ENCODE assay signal across 28 mouse cellular contexts in the genomic region with DNA sequence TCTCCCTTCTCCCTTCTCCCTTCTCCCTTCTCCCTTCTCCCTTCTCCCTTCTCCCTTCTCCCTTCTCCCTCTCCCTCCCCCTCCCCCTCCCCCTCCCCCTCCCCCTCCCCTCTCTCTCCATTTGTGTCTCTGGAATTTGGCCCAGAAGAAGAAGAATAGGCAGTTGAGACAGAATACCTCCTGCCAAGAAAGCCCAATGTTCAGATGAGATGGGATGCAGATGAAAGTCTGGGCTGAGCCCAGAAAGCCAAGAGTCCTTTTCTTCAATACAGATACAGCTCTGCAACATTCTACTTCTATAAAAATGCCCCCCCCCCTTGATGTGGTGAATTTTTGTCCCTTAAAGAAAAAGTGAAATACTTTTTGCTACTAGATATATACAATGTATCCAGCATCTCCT.
DNase-seq lines count a peak whose midpoint lies in the region; ATAC-seq and TF ChIP-seq lines count a peak whose summit lies in the region.
"Had no signal": no experiment of that assay in that cellular context is flagged by ENCODE, and none has a peak within 500 bp of the region (broad histone marks: within the 10 kb centered on the region; RNA-seq: fewer than 3 reads in every experiment).

No protein-coding gene starts in this region.

- H3K9ac ChIP-seq in embryonic facial prominence, embryonic 14.5 days (ENCODE audit: low read depth, low read length) = no peak overlapping the region
- no peak overlapping the region for H3K9ac ChIP-seq in forebrain, embryonic 15.5 days (replicated peaks)
- H3K9ac ChIP-seq in forebrain, embryonic 16.5 days (replicated peaks; ENCODE audit: low read depth, low read length) = no peak overlapping the region
- H3K9ac ChIP-seq in hindbrain, postnatal 0 days (replicated peaks; ENCODE audit: low read length) = no peak overlapping the region
- no peak overlapping the region for H3K9ac ChIP-seq in hindbrain, embryonic 16.5 days (ENCODE audit: low read depth, low read length)
- no peak overlapping the region for H3K9ac ChIP-seq in midbrain, postnatal 0 days (replicated peaks; ENCODE audit: low read length, poor library complexity, severe bottlenecking)
- no peak overlapping the region for H3K9ac ChIP-seq in midbrain, embryonic 16.5 days (ENCODE audit: low read depth, low read length)
- H3K9ac ChIP-seq: embryonic facial prominence, embryonic 12.5 days; embryonic facial prominence, embryonic 15.5 days; forebrain, embryonic 13.5 days had no signal

- H3K4me2 ChIP-seq in embryonic facial prominence, embryonic 14.5 days (ENCODE audit: low read depth, low read length) = no peak overlapping the region
- H3K4me2 ChIP-seq in forebrain, embryonic 15.5 days (replicated peaks) = no peak overlapping the region
- H3K4me2 ChIP-seq in forebrain, embryonic 16.5 days (ENCODE audit: low read length) = no peak overlapping the region
- H3K4me2 ChIP-seq in hindbrain, postnatal 0 days (ENCODE audit: low read depth, low read length) = no peak overlapping the region
- H3K4me2 ChIP-seq in hindbrain, embryonic 16.5 days (ENCODE audit: low read length) = no peak overlapping the region
- H3K4me2 ChIP-seq in midbrain, postnatal 0 days (ENCODE audit: low read depth, low read length, poor library complexity, severe bottlenecking) = no peak overlapping the region
- H3K4me2 ChIP-seq in midbrain, embryonic 16.5 days (ENCODE audit: low read length) = no peak overlapping the region
- H3K4me2 ChIP-seq: embryonic facial prominence, embryonic 12.5 days; embryonic facial prominence, embryonic 15.5 days; forebrain, embryonic 13.5 days had no signal

- H3K4me3 ChIP-seq in embryonic facial prominence, embryonic 14.5 days (ENCODE audit: low read depth, low read length) = no peak overlapping the region
- H3K4me3 ChIP-seq in embryonic facial prominence, embryonic 10.5 days = no peak overlapping the region
- H3K4me3 ChIP-seq in forebrain, embryonic 15.5 days = no peak overlapping the region
- no peak overlapping the region for H3K4me3 ChIP-seq in forebrain, embryonic 16.5 days (replicated peaks; ENCODE audit: low read length)
- H3K4me3 ChIP-seq in hindbrain, postnatal 0 days (ENCODE audit: low read length) = no peak overlapping the region
- no peak overlapping the region for H3K4me3 ChIP-seq in hindbrain, embryonic 16.5 days (ENCODE audit: low read length)
- no peak overlapping the region for H3K4me3 ChIP-seq in midbrain, postnatal 0 days (ENCODE audit: low read depth, low read length)
- no peak overlapping the region for H3K4me3 ChIP-seq in midbrain, embryonic 16.5 days (ENCODE audit: low read depth, low read length)
- H3K4me3 ChIP-seq: embryonic facial prominence, embryonic 12.5 days; embryonic facial prominence, embryonic 15.5 days; erythroblast, embryonic 14.5 days; forebrain, embryonic 13.5 days had no signal

- no peak for ATAC-seq in embryonic facial prominence, embryonic 14.5 days (ENCODE audit: low read depth)
- no peak for ATAC-seq in forebrain, embryonic 15.5 days (replicated peaks)
- no peak for ATAC-seq in forebrain, embryonic 16.5 days
- no peak for ATAC-seq in hindbrain, postnatal 0 days
- ATAC-seq in hindbrain, embryonic 16.5 days = no peak
- no peak for ATAC-seq in midbrain, postnatal 0 days (ENCODE audit: low FRiP score)
- ATAC-seq in midbrain, embryonic 16.5 days = no peak
- ATAC-seq: activated CD4-positive, CD25-positive, alpha-beta regulatory T cell, adult 4 months; CD4-positive, CD25-positive, alpha-beta regulatory T cell, adult 4 months; forebrain, embryonic 13.5 days; Patski had no signal

- no peaks in the 10 kb centered on the region for H3K9me3 ChIP-seq in embryonic facial prominence, embryonic 14.5 days (ENCODE audit: control insufficient read depth, low read length)
- H3K9me3 ChIP-seq in embryonic facial prominence, embryonic 10.5 days = no peaks in the 10 kb centered on the region
- H3K9me3 ChIP-seq in forebrain, embryonic 15.5 days = no peaks in the 10 kb centered on the region
- H3K9me3 ChIP-seq in forebrain, embryonic 16.5 days (ENCODE audit: control insufficient read depth, low read length) = no peaks in the 10 kb centered on the region
- H3K9me3 ChIP-seq in hindbrain, postnatal 0 days (ENCODE audit: low read length) = no peaks in the 10 kb centered on the region
- H3K9me3 ChIP-seq in hindbrain, embryonic 16.5 days (ENCODE audit: control insufficient read depth, low read length) = no peaks in the 10 kb centered on the region
- no peaks in the 10 kb centered on the region for H3K9me3 ChIP-seq in midbrain, postnatal 0 days (ENCODE audit: low read length)
- no peaks in the 10 kb centered on the region; the same call in 1 of the 2 replicates for H3K9me3 ChIP-seq in midbrain, embryonic 16.5 days (replicated peaks; ENCODE audit: control insufficient read depth, low read length, poor library complexity, severe bottlenecking)
- H3K9me3 ChIP-seq: embryonic facial prominence, embryonic 12.5 days; embryonic facial prominence, embryonic 15.5 days; forebrain, embryonic 13.5 days; G1E had no signal

- peak; percentile 22 for DNase-seq in embryonic facial prominence, embryonic 14.5 days (ENCODE audit: low spot score)
- DNase-seq in embryonic facial prominence, embryonic 10.5 days (ENCODE audit: low spot score) = no peak
- peak; percentile 45 for DNase-seq in hindbrain, postnatal 0 days (ENCODE audit: low spot score)
- peak; percentile 51 for DNase-seq in midbrain, postnatal 0 days (ENCODE audit: low spot score)
- DNase-seq: adrenal gland, adult 8-10 months; adrenal gland, postnatal 14 days; adrenal gland, postnatal 36 days; B cell, adult 2 months; cerebellum, adult 11 months; cerebellum, adult 18-20 months; cerebellum, adult 8-10 months; cerebellum, adult 9-11 months; cerebellum, postnatal 14 days; cerebellum, postnatal 36 days; embryo, embryonic 11 days had no signal

- no peak overlapping the region for H3K27ac ChIP-seq in embryonic facial prominence, embryonic 14.5 days (replicated peaks; ENCODE audit: low read depth, low read length)
- no peak overlapping the region for H3K27ac ChIP-seq in embryonic facial prominence, embryonic 10.5 days (replicated peaks)
- H3K27ac ChIP-seq in forebrain, embryonic 15.5 days (replicated peaks) = 0 out of 2 replicates have a peak overlapping the region, but pooled peaks have one; percentile 40
- no peak overlapping the region for H3K27ac ChIP-seq in forebrain, embryonic 16.5 days (ENCODE audit: low read length)
- peak overlapping the region; percentile 15; the same call in 1 of the 2 replicates for H3K27ac ChIP-seq in hindbrain, postnatal 0 days
- H3K27ac ChIP-seq in hindbrain, embryonic 16.5 days (ENCODE audit: low read depth, low read length) = no peak overlapping the region
- no peak overlapping the region for H3K27ac ChIP-seq in midbrain, postnatal 0 days (ENCODE audit: low read depth, low read length)
- H3K27ac ChIP-seq in midbrain, embryonic 16.5 days (ENCODE audit: low read length) = no peak overlapping the region
- H3K27ac ChIP-seq: embryonic facial prominence, embryonic 12.5 days; embryonic facial prominence, embryonic 15.5 days; forebrain, embryonic 13.5 days had no signal

- peaks cover 11% of the 10 kb centered on the region; the same call in 1 of the 2 replicates for H3K27me3 ChIP-seq in embryonic facial prominence, embryonic 14.5 days (replicated peaks; ENCODE audit: control insufficient read depth, insufficient read depth, low read length)
- H3K27me3 ChIP-seq in embryonic facial prominence, embryonic 10.5 days (replicated peaks; ENCODE audit: low read depth, poor library complexity, severe bottlenecking) = no peaks in the 10 kb centered on the region; the same call in 1 of the 2 replicates
- no peaks in the 10 kb centered on the region for H3K27me3 ChIP-seq in forebrain, embryonic 15.5 days
- no peaks in the 10 kb centered on the region for H3K27me3 ChIP-seq in forebrain, embryonic 16.5 days (replicated peaks; ENCODE audit: control insufficient read depth, insufficient read depth, low read length)
- no peaks in the 10 kb centered on the region for H3K27me3 ChIP-seq in hindbrain, postnatal 0 days (ENCODE audit: insufficient read depth, low read length)
- H3K27me3 ChIP-seq in hindbrain, embryonic 16.5 days (replicated peaks; ENCODE audit: control insufficient read depth, insufficient read depth, low read length) = no peaks in the 10 kb centered on the region
- H3K27me3 ChIP-seq in midbrain, postnatal 0 days (ENCODE audit: insufficient read depth, low read length) = no peaks in the 10 kb centered on the region
- no peaks in the 10 kb centered on the region for H3K27me3 ChIP-seq in midbrain, embryonic 16.5 days (ENCODE audit: control insufficient read depth, insufficient read depth, low read depth, low read length)
- H3K27me3 ChIP-seq: CH12.LX; embryonic facial prominence, embryonic 12.5 days; forebrain, embryonic 13.5 days had no signal

- TF ChIP-seq CTCF in hindbrain, postnatal 0 days (IDR thresholded peaks at IDR 0.05; ENCODE audit: low read depth) = no peak
- no peak for TF ChIP-seq CTCF in midbrain, postnatal 0 days (IDR thresholded peaks at IDR 0.05)

- no peaks in the 10 kb centered on the region for H3K4me1 ChIP-seq in embryonic facial prominence, embryonic 14.5 days (ENCODE audit: control insufficient read depth, insufficient read depth, low read length)
- H3K4me1 ChIP-seq in embryonic facial prominence, embryonic 10.5 days = peaks cover 19% of the 10 kb centered on the region
- peaks cover 18% of the 10 kb centered on the region; the same call in 1 of the 2 replicates for H3K4me1 ChIP-seq in forebrain, embryonic 15.5 days
- H3K4me1 ChIP-seq in forebrain, embryonic 16.5 days (replicated peaks; ENCODE audit: control insufficient read depth, insufficient read depth, low read length) = peaks cover 4% of the 10 kb centered on the region; the same call in 1 of the 2 replicates
- H3K4me1 ChIP-seq in hindbrain, postnatal 0 days (ENCODE audit: insufficient read depth, low read length) = no peaks in the 10 kb centered on the region
- peaks cover 3% of the 10 kb centered on the region for H3K4me1 ChIP-seq in hindbrain, embryonic 16.5 days (ENCODE audit: control insufficient read depth, insufficient read depth, low read depth, low read length)
- no peaks in the 10 kb centered on the region for H3K4me1 ChIP-seq in midbrain, postnatal 0 days (ENCODE audit: insufficient read depth, low read length)
- no peaks in the 10 kb centered on the region for H3K4me1 ChIP-seq in midbrain, embryonic 16.5 days (ENCODE audit: control insufficient read depth, insufficient read depth, low read length)

- no peaks in the 10 kb centered on the region for H3K36me3 ChIP-seq in embryonic facial prominence, embryonic 14.5 days (ENCODE audit: control insufficient read depth, insufficient read depth, low read length)
- no peaks in the 10 kb centered on the region for H3K36me3 ChIP-seq in embryonic facial prominence, embryonic 10.5 days (replicated peaks)
- H3K36me3 ChIP-seq in forebrain, embryonic 15.5 days = no peaks in the 10 kb centered on the region
- H3K36me3 ChIP-seq in forebrain, embryonic 16.5 days (ENCODE audit: control insufficient read depth, insufficient read depth) = no peaks in the 10 kb centered on the region
- H3K36me3 ChIP-seq in hindbrain, postnatal 0 days (ENCODE audit: insufficient read depth, low read length) = no peaks in the 10 kb centered on the region
- H3K36me3 ChIP-seq in hindbrain, embryonic 16.5 days (ENCODE audit: control insufficient read depth, insufficient read depth, low read length) = no peaks in the 10 kb centered on the region
- H3K36me3 ChIP-seq in midbrain, postnatal 0 days (ENCODE audit: insufficient read depth, low read length) = no peaks in the 10 kb centered on the region
- H3K36me3 ChIP-seq in midbrain, embryonic 16.5 days (ENCODE audit: control insufficient read depth, insufficient read depth, low read length) = no peaks in the 10 kb centered on the region
- H3K36me3 ChIP-seq: embryonic facial prominence, embryonic 12.5 days; embryonic facial prominence, embryonic 15.5 days; G1E had no signal

Comparison
In these comparisons a context has a peak if more than half of its experiments do, and no peak if none do; other contexts are left out.
1. H3K27ac ChIP-seq: peak in forebrain, embryonic 15.5 days (single experiment) and hindbrain, postnatal 0 days (single experiment); none in embryonic facial prominence, embryonic 14.5 days (single experiment), embryonic facial prominence, embryonic 10.5 days (single experiment), forebrain, embryonic 16.5 days (single experiment), hindbrain, embryonic 16.5 days (single experiment), midbrain, postnatal 0 days (single experiment) and midbrain, embryonic 16.5 days (single experiment).